Mouse (Mus musculus) heart, embryonic 15.5 days (tissue): ENCODE measurements at regions not wholly inside any gene's neighbourhood (a gene's known extent, or its start where the extent isn't known, plus 50 kb on each side); places are given as distances from the start of the nearest gene placed in this dataset.

Experiments used
- ATAC-seq: fragments of 200-750 bp; cut with Nextera tagmentation; replicated peaks from 2 replicates; pipeline ENCODE4 v1.8.0; 2017; ENCODE audit warnings: low read depth, moderate TSS enrichment; ENCODE audit not compliant: insufficient number of reproducible peaks, insufficient read depth, low FRiP score
- H3K27ac ChIP-seq: fragments of 300-500 bp; sonication (generic); 2 replicates; pipeline ENCODE4 v1.5.1; 2015; ENCODE audit warnings: mild to moderate bottlenecking, inconsistent platforms
- H3K27me3 ChIP-seq: fragments of 300-500 bp; sonication (generic); 2 replicates; pipeline ENCODE4 v1.6.1; 2015; ENCODE audit warnings: inconsistent platforms
- H3K36me3 ChIP-seq: fragments of 300-500 bp; sonication (generic); 2 replicates; pipeline ENCODE4 v1.6.1; 2015; ENCODE audit warnings: mild to moderate bottlenecking, inconsistent platforms
- H3K4me1 ChIP-seq: fragments of 300-500 bp; sonication (generic); replicated peaks from 2 replicates; pipeline ENCODE4 v1.6.1; 2015; ENCODE audit warnings: inconsistent platforms
- H3K4me2 ChIP-seq: fragments of 300-500 bp; sonication (generic); 2 replicates; pipeline ENCODE4 v1.6.1; 2015; ENCODE audit warnings: inconsistent platforms, mild to moderate bottlenecking, moderate library complexity
- H3K4me3 ChIP-seq: fragments of 300-500 bp; sonication (generic); 2 replicates; pipeline ENCODE4 v1.5.1; 2015; ENCODE audit warnings: mild to moderate bottlenecking, inconsistent platforms
- H3K9ac ChIP-seq: fragments of 300-500 bp; sonication (generic); 2 replicates; pipeline ENCODE4 v1.6.1; 2015; ENCODE audit warnings: mild to moderate bottlenecking, inconsistent platforms
- H3K9me3 ChIP-seq: fragments of 300-500 bp; sonication (generic); replicated peaks from 2 replicates; pipeline ENCODE4 v1.6.1; 2016; ENCODE audit warnings: inconsistent platforms
- WGBS: fragments of 180-500 bp; shearing (Covaris S2); methylation state at CpG from one replicate; pipeline ENCODE4 v1.1.7; 2015; ENCODE audit warnings: mixed read lengths; 5-methylcytosine and 5-hydroxymethylcytosine counted together

DNA sequence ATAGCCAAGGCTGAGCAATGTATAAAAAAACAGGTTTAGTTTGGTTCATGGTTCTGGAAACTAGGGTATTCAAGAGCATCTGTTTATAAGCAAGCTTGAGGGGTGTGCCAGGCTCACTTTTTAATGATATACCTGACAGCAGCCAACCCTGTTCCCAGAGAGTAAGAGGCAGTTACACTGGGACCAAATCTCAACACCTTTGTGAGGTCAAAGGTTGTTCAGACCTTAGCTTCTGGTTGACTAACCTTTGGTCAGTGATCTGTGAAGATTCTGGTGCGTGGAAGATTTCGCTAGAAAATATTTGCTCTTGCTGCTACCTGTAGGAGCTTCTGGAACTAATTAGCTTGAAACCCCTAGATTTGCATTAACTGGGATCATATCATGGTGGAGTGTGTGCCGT, 140.8 kb downstream of the Bod1 start:
- Histone ChIP-seq H3K27me3 (no peaks in the 10 kb centered on the region), H3K9me3 (no peaks in the 10 kb centered on the region), H3K9ac (no peak overlapping the region), H3K4me1 (peaks cover 5% of the 10 kb centered on the region; the same call in 1 of the 2 replicates), H3K4me3 (no peak overlapping the region), H3K4me2 (no peak overlapping the region), H3K36me3 (no peaks in the 10 kb centered on the region), H3K27ac (no peak overlapping the region)
- 81% methylated on average over 3 of the region's 3 CpGs for WGBS
- ATAC-seq, result no peak

DNA sequence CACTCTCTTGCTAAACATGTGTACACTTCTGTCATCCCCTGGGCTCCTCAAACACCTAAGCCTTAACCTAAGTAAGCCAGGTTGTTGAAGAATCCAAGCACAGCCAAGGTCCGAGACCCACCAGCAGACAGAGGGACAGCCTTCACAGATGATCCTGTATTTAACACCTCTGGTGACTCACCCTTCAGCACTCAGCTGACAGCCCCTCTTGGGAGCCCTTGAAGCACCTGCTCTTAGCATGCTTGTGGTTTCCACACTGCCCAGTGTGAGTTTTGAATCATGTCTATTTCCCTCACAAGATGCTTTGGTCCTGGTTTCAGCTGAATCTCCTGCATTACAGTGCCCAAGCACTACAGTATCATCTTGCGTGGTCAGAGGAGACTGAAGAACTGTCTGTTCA, 142.0 kb downstream of the Bod1 start:
- Histone ChIP-seq H3K4me3 (no peak overlapping the region), H3K27ac (no peak overlapping the region), H3K4me2 (no peak overlapping the region), H3K36me3 (no peaks in the 10 kb centered on the region), H3K27me3 (no peaks in the 10 kb centered on the region), H3K4me1 (peaks cover 5% of the 10 kb centered on the region; the same call in 1 of the 2 replicates), H3K9ac (no peak overlapping the region), H3K9me3 (no peaks in the 10 kb centered on the region)
- 59% methylated on average over 2 of the region's 2 CpGs for WGBS
- ATAC-seq, result 0 out of 2 replicates have a peak, but pooled peaks have one; percentile 10

DNA sequence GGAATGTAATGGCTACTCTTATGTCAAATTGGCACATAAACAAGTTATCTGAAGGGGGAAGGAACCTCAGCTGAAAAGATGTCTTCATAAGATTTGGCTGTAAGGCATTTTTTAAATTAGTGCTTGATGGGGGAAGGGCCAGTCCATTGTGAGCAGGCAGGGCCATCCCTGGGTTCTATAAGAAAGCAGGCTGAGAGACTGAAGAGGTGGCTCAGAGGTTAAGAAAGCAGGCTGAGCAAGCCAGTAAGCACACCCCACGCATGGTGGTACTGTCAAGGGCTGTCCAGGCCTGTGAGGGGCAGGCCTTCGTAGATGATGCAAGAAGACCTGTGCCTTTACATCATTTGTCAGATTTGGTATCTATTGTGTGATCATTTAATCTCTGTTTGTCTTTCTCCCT, 147.0 kb downstream of the Bod1 start:
- no peaks in the 10 kb centered on the region for H3K36me3 ChIP-seq
- H3K4me3 ChIP-seq, result no peak overlapping the region
- 69% methylated on average over 2 of the region's 2 CpGs for WGBS
- no peak overlapping the region for H3K4me2 ChIP-seq
- H3K27me3 ChIP-seq, result no peaks in the 10 kb centered on the region
- no peaks in the 10 kb centered on the region for H3K9me3 ChIP-seq
- H3K4me1 ChIP-seq, result peaks cover 10% of the 10 kb centered on the region
- no peak overlapping the region for H3K27ac ChIP-seq
- no peak for ATAC-seq
- no peak overlapping the region for H3K9ac ChIP-seq

DNA sequence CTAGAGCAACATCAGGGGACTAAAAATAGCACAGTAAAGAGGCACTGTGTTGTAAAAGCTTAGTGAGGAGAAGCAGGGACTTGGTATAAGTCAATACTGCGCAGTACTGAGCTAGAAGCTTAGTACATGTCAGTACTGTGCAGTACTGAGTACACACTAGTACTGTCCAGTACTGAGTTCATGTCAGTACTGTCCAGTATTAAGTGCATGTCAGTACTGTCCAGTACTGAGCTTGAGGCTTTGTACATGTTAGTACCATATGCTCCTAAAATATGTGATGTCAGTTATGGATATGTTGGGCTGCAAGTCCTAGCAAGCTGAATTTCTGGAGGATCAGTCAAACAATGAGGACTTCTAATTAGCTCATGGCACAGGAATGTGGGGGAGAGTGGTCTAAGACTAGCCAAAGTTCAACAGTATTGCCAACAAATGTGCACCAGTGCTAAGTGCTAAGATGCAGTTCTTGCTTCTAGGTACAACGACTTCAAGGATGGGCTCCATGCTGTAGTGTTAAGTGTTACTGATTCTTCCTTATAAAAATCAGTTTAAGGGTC, 147.5 kb downstream of the Bod1 start:
- 62% methylated on average over 2 of the region's 2 CpGs for WGBS
- Histone ChIP-seq H3K4me2 (no peak overlapping the region), H3K36me3 (no peaks in the 10 kb centered on the region), H3K9me3 (no peaks in the 10 kb centered on the region), H3K9ac (no peak overlapping the region), H3K4me3 (no peak overlapping the region), H3K4me1 (peaks cover 9% of the 10 kb centered on the region), H3K27ac (no peak overlapping the region), H3K27me3 (no peaks in the 10 kb centered on the region)
- 0 out of 2 replicates have a peak, but pooled peaks have one; percentile 35 for ATAC-seq

DNA sequence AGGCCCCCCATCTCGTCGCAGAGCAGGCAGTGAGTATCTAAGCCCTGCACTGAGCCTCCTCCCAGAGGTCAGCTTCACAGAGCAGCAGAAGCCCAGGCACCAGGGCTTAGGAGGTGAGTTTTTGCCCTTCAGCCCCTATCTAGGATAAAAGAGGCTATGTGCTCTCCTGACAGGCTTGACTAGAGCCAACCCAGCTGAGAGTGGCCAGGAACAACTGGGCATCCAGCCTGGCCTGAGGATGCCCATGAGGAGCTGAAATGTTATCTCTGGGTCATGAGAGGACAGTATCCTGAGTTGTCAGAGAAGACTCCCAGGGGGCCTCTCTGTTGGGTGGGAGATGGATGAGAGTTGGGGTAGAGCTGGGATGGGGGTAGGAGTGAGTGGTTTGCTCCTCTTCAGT, 149.6 kb downstream of the Bod1 start:
- no peaks in the 10 kb centered on the region for H3K9me3 ChIP-seq
- H3K36me3 ChIP-seq, result no peaks in the 10 kb centered on the region
- H3K4me2 ChIP-seq, result no peak overlapping the region
- H3K4me1 ChIP-seq, result peaks cover 9% of the 10 kb centered on the region
- 67% methylated on average over 2 of the region's 2 CpGs for WGBS
- H3K27me3 ChIP-seq, result no peaks in the 10 kb centered on the region
- no peak overlapping the region for H3K27ac ChIP-seq
- ATAC-seq, result no peak
- H3K9ac ChIP-seq, result no peak overlapping the region
- no peak overlapping the region for H3K4me3 ChIP-seq

DNA sequence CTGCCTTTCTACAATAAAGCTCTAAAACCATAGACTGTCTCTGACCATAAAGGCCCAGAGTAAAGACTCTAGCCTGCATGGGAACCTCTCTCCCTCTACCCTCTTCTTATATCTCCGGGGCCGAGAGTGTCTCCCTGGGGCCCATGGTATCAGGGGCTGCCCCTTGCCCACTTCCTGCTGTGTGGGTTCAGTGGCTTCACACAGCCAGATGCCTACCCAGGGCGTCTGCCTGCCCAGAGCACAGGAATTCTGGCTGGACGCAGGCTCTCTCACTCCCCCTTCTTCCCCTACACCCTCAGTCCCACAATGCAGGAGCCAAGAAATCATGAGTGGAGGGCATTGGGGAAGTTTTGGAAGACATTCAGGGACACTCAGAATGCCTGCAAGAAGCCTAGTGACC, 150.8 kb downstream of the Bod1 start:
- Histone ChIP-seq H3K4me2 (no peak overlapping the region), H3K27ac (no peak overlapping the region), H3K9me3 (no peaks in the 10 kb centered on the region), H3K4me1 (peaks cover 9% of the 10 kb centered on the region), H3K4me3 (no peak overlapping the region), H3K36me3 (no peaks in the 10 kb centered on the region), H3K27me3 (no peaks in the 10 kb centered on the region), H3K9ac (no peak overlapping the region)
- WGBS, result 57% methylated on average over 4 of the region's 4 CpGs
- ATAC-seq, result no peak

DNA sequence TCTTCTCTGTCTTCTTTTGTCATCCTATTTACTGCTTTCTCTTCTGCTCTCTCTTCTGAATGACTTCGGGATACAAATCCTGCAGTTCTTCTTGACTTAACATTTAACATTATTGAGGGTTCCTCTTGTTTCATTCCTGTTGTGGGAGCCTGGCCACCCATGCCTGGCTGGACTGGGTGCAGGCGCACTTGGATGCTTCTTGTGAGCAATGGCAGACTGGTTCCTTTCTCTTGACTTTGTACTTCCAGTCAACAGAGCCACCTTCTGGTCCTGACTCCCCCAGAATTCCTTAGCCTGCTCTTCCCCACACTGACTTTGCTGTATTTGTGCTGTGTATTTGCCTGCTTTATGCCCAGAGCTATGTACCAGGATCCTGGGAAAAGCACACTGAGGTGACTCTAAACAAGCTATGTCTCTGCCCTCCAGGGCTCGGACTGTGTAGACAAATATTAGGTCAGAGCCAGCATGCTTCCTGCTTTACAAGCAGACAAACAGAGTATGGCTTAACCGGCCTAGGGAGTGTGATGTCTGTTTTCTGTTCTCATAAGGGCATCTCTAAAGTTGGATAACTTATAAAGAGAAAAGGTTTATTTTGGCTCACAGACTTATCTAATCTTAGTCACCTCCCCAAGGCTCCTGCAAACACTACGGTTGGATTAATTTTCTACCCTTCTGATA, 133.5 kb upstream of the Stc2 start:
- WGBS, result 55% methylated on average over 5 of the region's 5 CpGs
- Histone ChIP-seq H3K9me3 (no peaks in the 10 kb centered on the region), H3K4me3 (no peak overlapping the region), H3K4me2 (no peak overlapping the region), H3K4me1 (no peaks in the 10 kb centered on the region), H3K27me3 (no peaks in the 10 kb centered on the region), H3K9ac (no peak overlapping the region), H3K27ac (no peak overlapping the region), H3K36me3 (no peaks in the 10 kb centered on the region)
- ATAC-seq, result no peak

DNA sequence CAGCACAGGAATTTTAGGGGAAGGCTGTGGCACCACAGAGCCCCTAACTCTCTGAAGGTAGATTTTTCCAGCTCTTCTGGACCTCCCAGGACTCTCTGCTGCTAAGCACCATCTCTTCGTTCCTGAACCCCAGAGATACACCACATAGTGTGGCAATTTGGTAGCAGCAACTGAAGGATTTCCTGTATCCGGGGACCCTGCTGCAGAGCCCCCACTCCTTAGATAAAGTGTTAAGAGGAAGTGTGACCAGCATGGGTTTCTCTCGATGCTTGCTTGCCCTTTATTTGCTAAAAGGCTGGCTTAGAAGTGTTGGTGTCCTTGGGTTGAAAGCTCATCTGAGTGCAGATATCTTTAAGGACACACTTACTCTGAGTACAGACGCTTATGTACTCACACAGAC, 115.6 kb upstream of the Stc2 start:
- H3K4me2 ChIP-seq, result no peak overlapping the region
- no peak overlapping the region for H3K27ac ChIP-seq
- no peak for ATAC-seq
- no peaks in the 10 kb centered on the region for H3K9me3 ChIP-seq
- no peaks in the 10 kb centered on the region for H3K36me3 ChIP-seq
- H3K9ac ChIP-seq, result no peak overlapping the region
- WGBS, result 40% methylated on average over 4 of the region's 4 CpGs
- no peaks in the 10 kb centered on the region for H3K4me1 ChIP-seq
- H3K27me3 ChIP-seq, result no peaks in the 10 kb centered on the region
- H3K4me3 ChIP-seq, result no peak overlapping the region

DNA sequence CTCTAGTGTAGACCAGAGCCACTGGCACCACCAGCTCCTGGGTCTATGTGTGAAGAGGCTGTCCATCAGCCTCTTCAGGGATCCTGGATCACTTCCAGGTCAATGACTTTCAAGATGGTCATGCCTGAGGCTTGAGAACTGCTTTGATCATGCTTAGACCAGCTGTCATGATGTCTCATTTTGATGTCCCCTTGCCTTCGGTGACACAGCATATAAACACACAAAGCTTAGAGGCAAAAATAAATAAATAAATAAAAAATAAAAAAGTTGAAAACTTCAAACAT, 111.1 kb upstream of the Stc2 start:
- 73% methylated on average over 1 of the region's 1 CpGs for WGBS
- no peak for ATAC-seq

DNA sequence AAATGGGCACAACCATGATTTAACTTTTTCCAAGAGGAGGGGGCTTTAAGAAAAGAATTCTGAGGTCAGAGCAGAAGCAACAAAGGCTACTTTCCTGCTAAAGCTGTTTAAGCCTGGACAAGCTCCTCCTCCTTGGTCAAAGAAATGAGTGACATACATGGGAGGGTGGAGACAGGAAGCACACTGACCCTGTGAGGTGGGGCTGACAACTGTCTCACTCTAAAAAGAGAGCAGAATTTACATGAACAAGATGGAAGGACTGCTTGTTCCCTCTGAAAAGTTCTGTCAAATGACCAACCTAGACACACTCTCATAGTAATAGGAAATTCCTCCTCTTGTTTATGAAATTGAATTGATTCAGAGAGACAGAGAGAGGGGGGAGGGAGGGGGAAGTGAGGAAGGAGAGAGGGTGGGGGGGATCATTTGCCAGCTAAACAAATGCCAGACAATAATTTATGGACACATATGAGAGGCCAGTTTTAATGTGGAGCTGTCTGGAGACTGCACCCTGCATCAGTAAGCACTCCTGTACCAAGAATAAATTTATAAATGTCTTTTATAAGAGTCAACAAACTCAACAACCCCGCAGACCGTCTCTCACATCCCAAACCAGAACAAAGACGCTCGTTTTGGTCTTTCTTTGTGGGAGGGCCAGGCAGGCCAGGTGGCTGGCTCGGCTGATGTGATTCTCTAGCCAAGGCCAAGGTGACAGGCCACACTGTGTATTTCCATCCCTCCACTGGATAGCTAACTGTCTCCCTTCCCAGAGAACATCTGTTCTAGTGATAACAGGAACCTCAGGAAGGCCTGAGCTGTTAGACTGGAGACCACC, 110.6 kb upstream of the Stc2 start:
- WGBS, result 71% methylated on average over 5 of the region's 5 CpGs
- ATAC-seq, result no peak
- Histone ChIP-seq H3K36me3 (no peaks in the 10 kb centered on the region), H3K9ac (no peak overlapping the region), H3K27me3 (no peaks in the 10 kb centered on the region), H3K4me3 (no peak overlapping the region), H3K9me3 (no peaks in the 10 kb centered on the region), H3K4me1 (no peaks in the 10 kb centered on the region), H3K4me2 (no peak overlapping the region), H3K27ac (no peak overlapping the region)

More for the DNA sequence above, 111.1 kb upstream of the Stc2 start:
- H3K4me2 ChIP-seq, result no peak overlapping the region
- H3K9me3 ChIP-seq, result no peaks in the 10 kb centered on the region
- no peak overlapping the region for H3K4me3 ChIP-seq
- H3K9ac ChIP-seq, result no peak overlapping the region
- H3K36me3 ChIP-seq, result no peaks in the 10 kb centered on the region
- no peaks in the 10 kb centered on the region for H3K27me3 ChIP-seq
- no peaks in the 10 kb centered on the region for H3K4me1 ChIP-seq
- H3K27ac ChIP-seq, result no peak overlapping the region

DNA sequence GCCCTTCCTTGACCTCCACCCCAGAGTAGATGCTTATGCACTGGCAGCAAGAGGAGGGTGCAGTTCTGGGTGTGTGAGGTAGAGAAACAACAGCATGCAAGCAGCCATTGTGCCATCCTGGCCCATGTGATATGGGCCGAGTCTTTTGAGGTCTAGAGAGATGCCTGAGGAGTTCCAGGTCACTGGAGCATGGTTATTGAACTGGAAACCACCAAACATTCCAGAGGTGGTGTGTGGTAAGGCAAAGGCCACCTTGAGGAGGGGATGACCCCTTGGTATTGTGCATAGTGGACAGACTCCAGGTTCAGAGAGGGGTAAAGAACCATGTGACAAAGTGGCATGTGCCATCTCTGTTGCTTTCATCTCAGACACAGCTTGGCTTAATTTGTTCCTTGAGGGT, 107.9 kb upstream of the Stc2 start:
- no peaks in the 10 kb centered on the region for H3K36me3 ChIP-seq
- H3K9ac ChIP-seq, result no peak overlapping the region
- H3K9me3 ChIP-seq, result no peaks in the 10 kb centered on the region
- H3K27ac ChIP-seq, result no peak overlapping the region
- 62% methylated on average over 1 of the region's 1 CpGs for WGBS
- H3K4me3 ChIP-seq, result no peak overlapping the region
- no peak overlapping the region for H3K4me2 ChIP-seq
- no peaks in the 10 kb centered on the region for H3K27me3 ChIP-seq
- no peak for ATAC-seq
- H3K4me1 ChIP-seq, result no peaks in the 10 kb centered on the region

DNA sequence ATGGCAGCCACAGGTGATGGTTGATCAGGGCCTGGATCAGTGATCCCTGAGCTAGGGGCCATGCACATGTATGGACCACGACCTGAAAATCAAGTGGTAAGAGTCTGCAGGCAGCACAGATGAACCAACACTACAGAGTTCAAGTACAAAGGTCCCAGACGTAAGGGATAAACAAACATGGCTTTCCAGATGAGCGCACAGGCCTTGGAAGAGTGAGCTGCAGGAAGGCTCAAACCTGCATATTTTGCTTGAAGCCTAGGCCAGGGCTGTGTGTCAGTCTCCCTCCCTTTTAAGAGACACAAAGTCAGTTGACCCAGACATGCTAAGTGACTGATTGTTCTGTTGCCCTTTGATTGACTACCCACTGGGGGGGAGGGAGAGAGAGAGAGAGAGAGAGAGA, 107.2 kb upstream of the Stc2 start:
- Histone ChIP-seq H3K27me3 (no peaks in the 10 kb centered on the region), H3K4me1 (no peaks in the 10 kb centered on the region), H3K9me3 (no peaks in the 10 kb centered on the region), H3K4me2 (no peak overlapping the region), H3K9ac (no peak overlapping the region), H3K4me3 (no peak overlapping the region), H3K36me3 (no peaks in the 10 kb centered on the region), H3K27ac (no peak overlapping the region)
- 72% methylated on average over 3 of the region's 3 CpGs for WGBS
- no peak for ATAC-seq
